Mouse (Mus musculus): ENCODE measurements around the gene Cinp.

The Cinp gene

GRCm38 (mm10) chr12:110889036-110890020 lies at the start of gene Cinp, which contains the start of gene Tecpr2:
Cinp (minus strand) TSS chr12:110889145.
Tecpr2 (plus strand) TSS chr12:110889264.
- DNase-seq (ENCODE audit: low spot score in 2 of 2): peak; percentile 94 to 95

GRCm38 (mm10) chr12:110937496-110937895 lies 48.6 kb upstream of the Cinp start:
- no peak for DNase-seq (ENCODE audit: low spot score in 2 of 2)

GRCm38 (mm10) chr12:110935983-110936620 lies 47.2 kb upstream of the Cinp start:
- DNase-seq (ENCODE audit: low spot score in 2 of 2): peak; percentile 72 to 73

GRCm38 (mm10) chr12:110932820-110933219 lies 43.9 kb upstream of the Cinp start:
- DNase-seq (ENCODE audit: low spot score in 2 of 2): no peak

GRCm38 (mm10) chr12:110921572-110921971 lies 32.6 kb upstream of the Cinp start:
- DNase-seq (ENCODE audit: low spot score in 2 of 2): no peak

- no peak for DNase-seq (ENCODE audit: low spot score in 2 of 2)
Measured at GRCm38 (mm10) chr12:110920254-110920653, 31.3 kb upstream of the Cinp start.

GRCm38 (mm10) chr12:110915761-110916160 lies 26.8 kb upstream of the Cinp start:
- no peak for DNase-seq (ENCODE audit: low spot score in 2 of 2)

- DNase-seq (ENCODE audit: low spot score in 2 of 2): no peak
Measured at GRCm38 (mm10) chr12:110909962-110910361, 21.0 kb upstream of the Cinp start.

GRCm38 (mm10) chr12:110907845-110908244 lies 18.9 kb upstream of the Cinp start:
- no peak for DNase-seq (ENCODE audit: low spot score in 2 of 2)

- DNase-seq (ENCODE audit: low spot score in 2 of 2): no peak
Measured at GRCm38 (mm10) chr12:110903536-110903935, 14.6 kb upstream of the Cinp start.

GRCm38 (mm10) chr12:110902106-110902505 lies 13.2 kb upstream of the Cinp start:
- DNase-seq (ENCODE audit: low spot score in 2 of 2): no peak

- DNase-seq (ENCODE audit: low spot score in 2 of 2): no peak
Measured at GRCm38 (mm10) chr12:110891887-110892286, 2.9 kb upstream of the Cinp start.

GRCm38 (mm10) chr12:110888606-110889005 lies 339 bp downstream of the Cinp start:
- DNase-seq (ENCODE audit: low spot score in 2 of 2): no peak

GRCm38 (mm10) chr12:110888106-110888505 lies 839 bp downstream of the Cinp start:
- no peak for DNase-seq (ENCODE audit: low spot score in 2 of 2)

- DNase-seq (ENCODE audit: low spot score in 2 of 2): no peak
Measured at GRCm38 (mm10) chr12:110885251-110885650, 3.7 kb downstream of the Cinp start.

GRCm38 (mm10) chr12:110882291-110882690 lies 6.7 kb downstream of the Cinp start:
- no peak for DNase-seq (ENCODE audit: low spot score in 2 of 2)

- no peak for DNase-seq (ENCODE audit: low spot score in 2 of 2)
Measured at GRCm38 (mm10) chr12:110875351-110875750, 13.6 kb downstream of the Cinp start.

GRCm38 (mm10) chr12:110871247-110871646 lies 17.7 kb downstream of the Cinp start:
- DNase-seq (ENCODE audit: low spot score in 2 of 2): no peak

- no peak for DNase-seq (ENCODE audit: low spot score in 2 of 2)
Measured at GRCm38 (mm10) chr12:110870107-110870506, 18.8 kb downstream of the Cinp start.

- no peak for DNase-seq (ENCODE audit: low spot score in 2 of 2)
Measured at GRCm38 (mm10) chr12:110865989-110866388, 23.0 kb downstream of the Cinp start.

GRCm38 (mm10) chr12:110865571-110865970 lies 23.4 kb downstream of the Cinp start:
- DNase-seq (ENCODE audit: low spot score in 2 of 2): no peak

GRCm38 (mm10) chr12:110864008-110864407 lies 24.9 kb downstream of the Cinp start:
- DNase-seq (ENCODE audit: low spot score in 2 of 2): no peak

- no peak for DNase-seq (ENCODE audit: low spot score in 2 of 2)
Measured at GRCm38 (mm10) chr12:110861256-110861655, 27.7 kb downstream of the Cinp start.

Measured in frontal cortex, postnatal 14 days (tissue).